Mouse (Mus musculus) kidney, adult 11 months (tissue): ENCODE measurements around the gene Tmem208.

Experiments
- DNase-seq: peaks from one replicate; pipeline ENCODE4 v3.0.0; 2022

Gene Tmem208

DNA sequence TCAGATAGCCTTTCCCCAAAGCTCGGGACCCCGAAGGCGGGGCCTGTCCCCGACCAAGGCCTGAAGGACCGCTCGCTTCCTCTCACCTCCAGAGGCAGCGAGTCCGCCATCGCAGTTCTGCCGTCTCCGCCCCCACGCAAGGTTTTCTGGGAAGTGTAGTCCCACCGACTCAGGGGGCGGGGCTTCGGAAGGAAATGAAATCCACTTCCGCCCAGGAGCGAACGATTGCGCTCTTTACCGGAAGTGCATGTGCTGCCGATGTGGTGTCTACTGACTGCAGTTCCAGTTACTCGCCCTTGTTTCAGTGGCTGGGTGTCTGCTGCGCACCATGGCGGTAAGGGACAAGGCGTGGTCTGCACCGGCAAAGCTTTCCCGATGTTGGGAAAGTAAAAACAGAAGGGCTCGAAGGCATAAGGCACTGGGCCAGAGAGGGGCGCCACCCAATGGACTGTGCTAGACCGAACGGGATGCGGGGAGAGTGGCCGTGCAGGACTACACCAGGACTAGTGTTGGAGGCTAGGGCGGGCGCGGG is at the start of gene Tmem208, which contains the start of gene Lrrc29:
Gene Tmem208 (plus strand): TSS at position 214 of the 532 bp plus-strand sequence.
Gene Lrrc29 (minus strand): TSS at position 138 of the 532 bp plus-strand sequence.
- peak; percentile 95 for DNase-seq

DNA sequence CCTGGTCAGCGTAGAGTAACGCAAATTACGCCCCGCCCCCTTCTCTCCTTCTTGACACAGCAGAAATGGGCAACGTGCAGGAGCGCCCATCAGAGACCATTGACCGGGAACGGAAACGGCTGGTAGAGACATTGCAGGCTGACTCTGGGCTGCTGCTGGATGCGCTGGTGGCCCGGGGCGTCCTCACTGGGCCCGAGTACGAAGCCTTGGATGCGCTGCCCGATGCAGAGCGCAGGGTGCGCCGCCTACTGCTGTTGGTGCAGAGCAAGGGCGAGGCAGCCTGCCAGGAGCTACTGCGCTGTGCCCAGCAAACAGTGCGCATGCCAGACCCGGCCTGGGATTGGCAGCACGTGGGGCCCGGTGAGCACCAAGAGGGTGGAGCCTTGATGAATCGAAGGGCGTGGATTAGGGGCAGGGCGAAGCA is 47.2 kb upstream of the Tmem208 start:
- peak; percentile 94 for DNase-seq

GRCm38 (mm10) chr8:105280567-105280966 is 45.6 kb upstream of the Tmem208 start:
- no peak for DNase-seq

DNA sequence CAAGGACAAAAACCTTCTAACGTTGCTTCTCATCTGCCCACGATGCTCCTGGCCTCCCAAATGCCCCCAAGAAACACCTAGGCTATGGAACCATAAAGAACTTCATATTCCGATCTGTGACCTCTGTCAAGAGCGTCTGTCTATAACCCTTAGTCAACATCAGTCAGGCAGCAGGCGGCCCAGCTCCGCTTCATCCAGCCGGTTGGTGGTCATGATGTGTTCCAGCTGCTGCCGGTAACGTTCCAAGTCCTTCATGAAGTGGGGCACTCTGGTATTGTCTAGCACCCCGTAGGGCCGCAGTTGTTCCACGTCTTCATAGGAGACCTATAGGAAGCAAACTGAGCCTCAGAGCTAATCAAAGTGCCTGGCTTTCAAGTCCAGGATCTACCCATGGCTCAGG is 44.3 kb upstream of the Tmem208 start:
- DNase-seq, result no peak

DNA sequence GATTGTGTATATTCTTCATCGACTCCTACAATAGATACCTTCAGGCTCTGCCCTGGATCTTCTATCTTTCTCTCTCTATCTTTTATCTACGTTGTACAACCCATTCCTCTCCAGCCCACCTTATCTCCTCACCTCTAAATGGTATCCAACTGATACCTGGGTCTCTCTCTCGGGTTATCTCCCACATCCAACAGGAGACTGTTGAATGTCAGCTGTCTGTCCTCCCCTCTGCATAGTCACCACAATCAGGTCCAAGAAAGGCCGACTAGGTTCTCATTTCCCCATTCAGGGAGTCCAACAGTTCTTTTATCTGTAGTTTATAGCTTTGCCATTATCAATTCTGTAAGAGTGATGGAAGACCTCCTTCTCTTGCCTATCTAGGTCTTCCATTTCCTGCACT is 43.9 kb upstream of the Tmem208 start:
- no peak for DNase-seq

DNA sequence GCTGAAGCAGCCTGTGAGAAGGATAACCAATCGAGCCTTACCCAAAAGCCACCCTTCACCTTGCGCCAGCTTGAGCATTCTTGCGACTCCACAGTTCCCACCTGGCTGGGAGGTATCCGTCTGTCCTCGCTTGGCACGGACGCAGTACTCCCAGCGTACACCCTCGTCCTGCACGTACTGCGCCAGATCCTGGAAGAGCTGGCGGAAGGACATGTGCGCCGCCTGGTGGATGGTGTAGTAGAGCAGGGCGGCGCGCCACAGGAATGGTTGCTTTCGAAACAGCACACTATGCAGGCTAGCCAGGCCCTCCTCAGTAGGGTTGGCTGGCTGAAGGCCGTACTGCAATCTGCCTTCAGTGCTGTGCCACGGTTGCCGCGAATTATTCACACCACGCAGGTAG is 43.1 kb upstream of the Tmem208 start:
- peak; percentile 30 for DNase-seq

GRCm38 (mm10) chr8:105285514-105285913 is 40.6 kb upstream of the Tmem208 start:
- DNase-seq, result no peak

DNA sequence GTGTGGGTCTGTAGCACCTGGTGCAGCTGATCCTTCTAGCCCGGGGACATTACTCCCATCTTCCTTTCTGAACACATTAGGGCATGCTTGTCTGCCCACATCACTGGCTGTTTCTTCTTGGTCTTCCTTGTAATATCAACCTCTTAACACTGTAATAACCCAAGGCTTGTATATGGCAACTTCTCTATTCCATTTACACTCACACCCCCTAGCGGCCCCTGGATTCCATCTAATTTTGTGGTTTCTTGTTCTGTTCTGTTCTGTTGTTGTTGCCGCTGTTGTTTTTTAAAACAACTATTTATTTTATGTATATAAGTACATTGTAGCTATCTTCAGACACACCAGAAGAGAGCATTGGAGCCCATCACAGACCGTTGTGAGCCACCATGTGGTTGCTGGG is 39.2 kb upstream of the Tmem208 start:
- DNase-seq, result no peak

- DNase-seq, result no peak
Measured at GRCm38 (mm10) chr8:105288231-105288630, 37.9 kb upstream of the Tmem208 start.

DNA sequence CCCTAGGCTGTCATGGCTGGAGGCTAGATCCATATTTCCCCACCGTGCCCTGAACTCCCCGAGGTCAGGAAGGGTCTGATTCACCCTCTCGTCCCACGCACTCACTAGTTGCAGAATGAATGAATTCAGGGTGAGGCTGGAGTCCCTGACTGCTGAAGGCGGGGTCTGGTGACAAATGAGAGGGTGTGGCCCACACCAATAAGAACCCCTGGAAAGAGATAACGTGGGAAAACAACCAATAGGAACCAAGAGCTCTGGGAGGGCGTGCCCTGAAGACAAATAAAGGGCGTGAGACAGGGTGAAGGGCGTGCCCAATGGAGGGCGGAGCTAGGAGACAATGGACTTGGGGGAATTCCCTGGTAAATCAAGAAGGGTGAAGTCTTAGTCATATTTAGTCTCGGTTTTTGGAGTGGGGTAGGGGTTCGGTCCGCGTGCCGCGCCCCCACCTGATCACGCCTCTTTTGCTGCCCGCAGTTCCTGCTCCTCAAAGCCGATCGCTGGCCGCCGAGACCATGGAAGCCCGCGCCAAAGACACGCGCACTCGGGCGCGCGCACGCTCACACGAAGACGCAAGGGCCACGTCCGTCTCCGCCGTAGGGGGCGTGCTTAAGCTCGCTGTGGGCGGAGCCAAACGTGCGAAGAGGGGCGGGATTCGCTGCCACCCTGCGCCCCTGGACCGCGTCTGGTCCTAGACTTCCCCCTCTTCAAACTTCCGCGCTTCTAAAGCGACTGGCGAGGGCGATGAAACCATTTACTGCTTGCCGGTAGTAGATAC is 37.0 kb upstream of the Tmem208 start:
- peak; percentile 85 for DNase-seq

- peak; percentile 27 for DNase-seq
Measured at GRCm38 (mm10) chr8:105289805-105290460, 36.2 kb upstream of the Tmem208 start, which contains the start of gene 4931428F04Rik. 4931428F04Rik (minus strand) TSS chr8:105289864.

GRCm38 (mm10) chr8:105290554-105291314 is 35.4 kb upstream of the Tmem208 start:
- DNase-seq, result peak; percentile 80

DNA sequence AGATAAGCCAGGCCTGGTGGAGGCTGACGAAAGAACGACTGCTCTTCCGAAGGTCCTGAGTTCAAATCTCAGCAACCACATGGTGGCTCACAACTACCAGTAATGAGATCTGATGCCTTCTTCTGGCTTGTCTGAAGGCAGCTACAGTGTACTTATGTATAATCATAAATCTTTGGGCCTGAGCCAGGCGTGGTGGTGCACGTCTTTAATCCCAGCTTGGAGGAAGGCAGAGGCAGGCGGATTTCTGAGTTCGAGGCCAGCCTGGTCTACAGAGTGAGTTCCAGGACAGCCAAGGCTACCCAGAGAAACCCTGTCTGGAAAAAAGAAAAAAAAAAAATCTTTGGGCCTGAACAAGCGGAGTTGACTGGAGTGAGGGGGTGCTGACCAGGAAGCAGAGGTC is 34.8 kb upstream of the Tmem208 start:
- DNase-seq, result peak; percentile 12

GRCm38 (mm10) chr8:105291802-105292201 is 34.4 kb upstream of the Tmem208 start:
- DNase-seq, result peak; percentile 4

DNA sequence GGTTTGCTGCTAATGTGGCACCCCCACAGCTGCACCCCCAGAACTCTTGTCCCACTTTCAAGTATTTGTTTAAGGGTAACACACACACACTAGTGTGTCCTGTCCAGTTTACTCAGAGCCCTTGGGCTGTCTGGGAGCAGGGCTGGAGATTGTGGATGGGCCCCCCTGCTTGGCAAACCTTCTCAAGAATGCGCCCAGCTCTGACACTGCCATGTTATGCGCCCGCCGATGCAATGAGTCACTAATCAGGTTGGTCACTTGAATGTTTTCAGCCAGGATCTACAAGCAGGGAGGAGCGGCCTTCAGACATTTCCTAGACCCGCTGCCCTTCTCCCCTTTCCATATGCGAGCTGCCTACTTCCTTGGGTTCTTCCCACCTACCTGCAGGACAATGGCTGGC is 33.7 kb upstream of the Tmem208 start:
- no peak for DNase-seq

DNA sequence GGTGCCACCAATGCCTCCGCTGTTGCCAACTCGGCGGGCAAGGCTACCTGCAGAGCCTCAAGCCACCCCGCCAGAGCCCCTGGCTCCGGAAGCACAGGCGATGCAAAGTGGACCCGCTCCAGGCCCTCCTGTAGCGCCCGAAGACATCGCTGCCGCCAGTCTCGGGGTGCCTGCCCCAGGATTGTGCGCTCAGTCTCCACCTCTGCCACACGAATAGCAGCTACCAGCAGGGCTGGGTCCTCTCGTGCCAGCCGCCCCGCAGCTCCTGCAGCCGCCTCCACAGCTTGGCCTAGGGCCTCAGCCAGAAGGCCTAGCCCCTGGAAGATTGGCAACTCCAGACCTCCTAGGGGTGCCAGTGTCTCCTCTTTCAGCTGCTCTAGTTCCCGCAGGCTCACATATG is 32.7 kb upstream of the Tmem208 start:
- peak; percentile 6 for DNase-seq

- no peak for DNase-seq
Measured at GRCm38 (mm10) chr8:105294776-105295175, 31.4 kb upstream of the Tmem208 start.

DNA sequence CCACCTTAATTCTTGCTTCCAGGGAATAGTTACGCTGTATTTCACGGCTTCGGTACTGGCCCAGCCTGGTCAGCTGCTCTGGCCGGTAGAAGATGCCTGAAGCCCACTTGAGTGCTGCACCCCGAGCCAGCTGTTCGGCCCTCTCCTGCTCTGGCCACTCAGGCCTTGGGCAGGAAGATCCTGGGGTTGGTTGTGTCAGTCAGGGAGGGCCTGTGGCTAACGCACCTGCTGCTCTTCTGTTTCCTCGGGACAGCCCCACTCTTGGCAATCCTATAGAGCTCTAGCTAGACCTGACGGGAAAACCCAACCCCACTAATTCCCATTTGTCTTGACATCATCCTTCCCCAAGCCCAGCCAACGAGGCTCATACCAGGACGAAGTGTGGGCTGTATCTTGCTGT is 30.9 kb upstream of the Tmem208 start:
- DNase-seq, result no peak

GRCm38 (mm10) chr8:105295895-105296573 is 30.1 kb upstream of the Tmem208 start, which contains the start of gene Exoc3l:
Exoc3l (minus strand) TSS chr8:105296101.
- DNase-seq, result no peak

- peak; percentile 93 for DNase-seq
Measured at GRCm38 (mm10) chr8:105297511-105298192, 28.5 kb upstream of the Tmem208 start, which contains the start of gene E2f4. E2f4 (plus strand) TSS chr8:105297663.

DNA sequence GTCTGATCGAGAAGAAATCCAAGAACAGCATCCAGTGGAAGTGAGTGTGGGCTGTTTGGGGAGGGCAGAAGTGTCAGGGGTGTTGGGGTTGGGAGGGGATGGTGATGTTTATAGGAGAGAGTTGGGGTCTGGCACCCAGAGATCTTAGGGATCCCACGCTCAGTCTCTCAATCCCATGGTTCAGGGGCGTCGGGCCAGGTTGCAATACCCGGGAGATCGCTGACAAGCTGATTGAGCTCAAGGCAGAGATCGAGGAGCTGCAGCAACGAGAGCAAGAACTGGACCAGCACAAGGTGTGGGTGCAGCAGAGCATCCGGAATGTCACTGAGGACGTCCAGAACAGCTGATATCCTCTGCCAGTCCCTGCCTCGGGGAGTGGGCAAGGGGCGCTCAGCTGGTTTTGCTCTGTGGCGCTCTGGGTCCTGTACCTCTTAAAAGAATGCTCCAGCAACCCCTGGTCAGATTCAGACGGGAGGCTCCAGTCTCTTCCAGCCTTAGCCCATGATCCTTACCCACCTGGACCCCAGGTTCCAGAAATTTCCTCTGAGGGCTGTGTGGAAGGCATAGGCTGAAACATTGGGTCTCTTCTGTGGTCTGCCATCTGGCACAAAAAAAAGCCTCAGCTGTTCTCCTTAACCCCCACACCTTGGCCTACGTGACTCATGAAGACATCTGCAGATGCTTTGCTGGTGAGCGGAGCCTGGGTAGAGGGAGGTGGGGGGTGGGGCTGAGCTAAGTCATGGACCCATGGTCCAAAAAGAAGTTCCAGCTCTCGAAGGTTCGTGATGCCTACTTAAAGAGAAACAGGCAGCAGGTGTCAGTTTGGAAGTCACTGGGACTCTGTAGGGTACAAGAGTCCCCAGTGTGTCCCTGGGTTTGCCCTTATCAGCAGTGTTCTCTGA is 27.6 kb upstream of the Tmem208 start:
- peak; percentile 12 for DNase-seq
